Mouse (Mus musculus): ENCODE results near the gene AU021092.
"Not testable (repeated sequence)": the region's sequence is repeated elsewhere in the genome, so short reads cannot be mapped to it uniquely, and the experiment has no call there.

AU021092 gene

GRCm38 (mm10) chr16:5222140-5222539 lies at the start of gene AU021092:
AU021092 (minus strand) TSS chr16:5222299.
- DNase-seq (ENCODE audit: low spot score in 2 of 2) = no peak

GRCm38 (mm10) chr16:5271411-5272035 lies 49.4 kb upstream of the AU021092 start:
- DNase-seq (ENCODE audit: low spot score in 2 of 2) = no peak

- no peak for DNase-seq (ENCODE audit: low spot score in 2 of 2)
Observed at GRCm38 (mm10) chr16:5263926-5264325, 41.8 kb upstream of the AU021092 start.

GRCm38 (mm10) chr16:5263156-5263555 lies 41.1 kb upstream of the AU021092 start:
- no peak for DNase-seq (ENCODE audit: low spot score in 2 of 2)

GRCm38 (mm10) chr16:5255779-5256496 lies 33.8 kb upstream of the AU021092 start, which contains the start of gene Eef2kmt:
Eef2kmt (minus strand) TSS chr16:5255983.
- peak; percentile 98 to 99 for DNase-seq (ENCODE audit: low spot score in 2 of 2)

- DNase-seq (ENCODE audit: low spot score in 2 of 2) = no peak
Observed at GRCm38 (mm10) chr16:5255081-5255740, 33.1 kb upstream of the AU021092 start.

- DNase-seq (ENCODE audit: low spot score in 2 of 2) = peak; percentile 76 to 85
Observed at GRCm38 (mm10) chr16:5254346-5255025, 32.4 kb upstream of the AU021092 start.

GRCm38 (mm10) chr16:5252260-5252659 lies 30.2 kb upstream of the AU021092 start:
- DNase-seq (ENCODE audit: low spot score in 2 of 2) = no peak

GRCm38 (mm10) chr16:5250891-5251290 lies 28.8 kb upstream of the AU021092 start:
- no peak for DNase-seq (ENCODE audit: low spot score in 2 of 2)

GRCm38 (mm10) chr16:5244411-5244810 lies 22.3 kb upstream of the AU021092 start:
- peak; percentile 40 to 57 for DNase-seq (ENCODE audit: low spot score in 2 of 2)

- no peak for DNase-seq (ENCODE audit: low spot score in 2 of 2)
Observed at GRCm38 (mm10) chr16:5242882-5243281, 20.8 kb upstream of the AU021092 start.

GRCm38 (mm10) chr16:5242355-5242754 lies 20.3 kb upstream of the AU021092 start:
- no peak for DNase-seq (ENCODE audit: low spot score in 2 of 2)

GRCm38 (mm10) chr16:5233418-5234313 lies 11.6 kb upstream of the AU021092 start, which contains the start of gene Alg1:
Alg1 (plus strand) TSS chr16:5233621.
- DNase-seq (ENCODE audit: low spot score in 2 of 2) = peak; percentile 83 to 90

GRCm38 (mm10) chr16:5232982-5233381 lies 10.9 kb upstream of the AU021092 start:
- DNase-seq (ENCODE audit: low spot score in 2 of 2) = no peak

- DNase-seq (ENCODE audit: low spot score in 2 of 2) = not testable (repeated sequence)
Observed at GRCm38 (mm10) chr16:5228103-5228502, 6.0 kb upstream of the AU021092 start.

GRCm38 (mm10) chr16:5227501-5227900 lies 5.4 kb upstream of the AU021092 start:
- not testable (repeated sequence) for DNase-seq (ENCODE audit: low spot score in 2 of 2)

- DNase-seq (ENCODE audit: low spot score in 2 of 2) = not testable (repeated sequence)
Observed at GRCm38 (mm10) chr16:5226534-5226933, 4.4 kb upstream of the AU021092 start.

GRCm38 (mm10) chr16:5221403-5221802 lies 696 bp downstream of the AU021092 start:
- DNase-seq (ENCODE audit: low spot score in 2 of 2) = no peak

- DNase-seq (ENCODE audit: low spot score in 2 of 2) = no peak
Observed at GRCm38 (mm10) chr16:5217341-5218133, 4.6 kb downstream of the AU021092 start.

- DNase-seq (ENCODE audit: low spot score in 2 of 2) = no peak
Observed at GRCm38 (mm10) chr16:5216686-5217085, 5.4 kb downstream of the AU021092 start.
